Mouse (Mus musculus) forebrain, embryonic 14.5 days (tissue): ENCODE measurements around the gene Psmf1. TPM values are rescaled to one million over a fixed set of nuclear protein-coding genes. Genes with fewer than 3 reads are reported as not detected.

ENCODE experiments used
- ATAC-seq: fragments of 200-750 bp; cut with Nextera tagmentation; 2 replicates; pipeline ENCODE4 v1.8.0; 2017; ENCODE audit warnings: mild to moderate bottlenecking, moderate library complexity
- DNase-seq: peaks from one replicate; pipeline ENCODE4 v3.0.0-alpha.2; 2015; ENCODE audit warnings: low spot score
- H3K27ac ChIP-seq: fragments of 300-500 bp; sonication (generic); 2 replicates; pipeline ENCODE4 v1.5.1; 2014; ENCODE audit warnings: low read depth, mild to moderate bottlenecking, control low read depth, low read length, moderate library complexity
- H3K27me3 ChIP-seq: fragments of 300-500 bp; sonication (generic); replicated peaks from 2 replicates; pipeline ENCODE4 v1.6.1; 2014; ENCODE audit warnings: low read length, control low read depth, mixed read lengths; ENCODE audit not compliant: control insufficient read depth, insufficient read depth
- H3K36me3 ChIP-seq: fragments of 300-500 bp; sonication (generic); 2 replicates; pipeline ENCODE4 v1.6.1; 2014; ENCODE audit warnings: low read length, control low read depth; ENCODE audit not compliant: control insufficient read depth, insufficient read depth
- H3K4me1 ChIP-seq: fragments of 300-500 bp; sonication (generic); 2 replicates; pipeline ENCODE4 v1.6.1; 2014; ENCODE audit warnings: antibody characterized with exemption, low read length, control low read depth; ENCODE audit not compliant: control insufficient read depth, insufficient read depth
- H3K4me2 ChIP-seq: fragments of 300-500 bp; sonication (generic); 2 replicates; pipeline ENCODE4 v1.6.1; 2014; ENCODE audit warnings: mild to moderate bottlenecking, control low read depth, low read length
- H3K4me3 ChIP-seq: fragments of 300-500 bp; sonication (generic); 2 replicates; pipeline ENCODE4 v1.5.1; 2014; ENCODE audit warnings: low read depth, low read length, control low read depth
- H3K9ac ChIP-seq: fragments of 300-500 bp; sonication (generic); 2 replicates; pipeline ENCODE4 v1.6.1; 2014; ENCODE audit warnings: mild to moderate bottlenecking, low read length, control low read depth, moderate library complexity
- H3K9me3 ChIP-seq: fragments of 300-500 bp; sonication (generic); replicated peaks from 2 replicates; pipeline ENCODE4 v1.6.1; 2016; ENCODE audit warnings: low read length, control low read depth, mixed read lengths; ENCODE audit not compliant: control insufficient read depth
- WGBS: fragments of 180-500 bp; shearing (Covaris S2); extraction: QIAGEN DNeasy Blood & Tissue Kit; methylation state at CpG from one replicate; pipeline ENCODE4 v1.1.7; 2014; 5-methylcytosine and 5-hydroxymethylcytosine counted together
- polyA plus RNA-seq: library from polyadenylated mRNA; unstranded; fragments of >200 nt; fragmentation: Nextera tagmentation; extraction: Ambion mirVana; gene quantifications from 2 replicates; pipeline ENCODE4 v1.2.1, GENCODE M21; 2014

Psmf1 gene
- polyA plus RNA-seq, 1 experiment from 2014 or later: 59.4 TPM

- DNase-seq: peak; percentile 52
- H3K4me3 ChIP-seq: peak overlapping the region; percentile 75
- no peaks in the 10 kb centered on the region for H3K9me3 ChIP-seq
- H3K27me3 ChIP-seq: no peaks in the 10 kb centered on the region
- peak overlapping the region; percentile 52; the same call in 1 of the 2 replicates for H3K27ac ChIP-seq
- peaks cover 10% of the 10 kb centered on the region for H3K4me1 ChIP-seq
- peak; percentile 57; the same call in 1 of the 2 replicates for ATAC-seq
- H3K9ac ChIP-seq: peak overlapping the region; percentile 95
- peak overlapping the region; percentile 88 for H3K4me2 ChIP-seq
- WGBS: 1% methylated on average over 17 of the region's 17 CpGs
- peaks cover 14% of the 10 kb centered on the region for H3K36me3 ChIP-seq
These were observed 41.2 kb downstream of the Psmf1 start for GRCm38 (mm10) chr2:151702851-151703190.

- peak overlapping the region; percentile 95 for H3K9ac ChIP-seq
- H3K4me3 ChIP-seq: peak overlapping the region; percentile 75
- peaks cover 12% of the 10 kb centered on the region for H3K36me3 ChIP-seq
- under 1% methylated on average over 67 of the region's 97 CpGs for WGBS
- H3K4me2 ChIP-seq: peak overlapping the region; percentile 88
- peak overlapping the region; percentile 52; the same call in 1 of the 2 replicates for H3K27ac ChIP-seq
- peak; percentile 92 for ATAC-seq
- peaks cover 10% of the 10 kb centered on the region for H3K4me1 ChIP-seq
- H3K27me3 ChIP-seq: no peaks in the 10 kb centered on the region
- H3K9me3 ChIP-seq: no peaks in the 10 kb centered on the region
- peak; percentile 75 for DNase-seq
These were observed 41.7 kb downstream of the Psmf1 start for GRCm38 (mm10) chr2:151702146-151702850.

GRCm38 (mm10) chr2:151701231-151702145 lies 42.5 kb downstream of the Psmf1 start, which contains the start of gene Tmem74b:
Gene Tmem74b, plus strand, starts transcription at chr2:151702008.
- ATAC-seq: no peak; the same call in 1 of the 2 replicates
- DNase-seq: peak; percentile 2
- Histone ChIP-seq H3K4me2 (peak within 1 kb of the TSS; percentile 88), H3K36me3 (peaks cover 4% of the 10 kb centered on the region; the same call in 1 of the 2 replicates), H3K27ac (peak within 1 kb of the TSS; percentile 52; the same call in 1 of the 2 replicates), H3K4me3 (peak within 1 kb of the TSS; percentile 75), H3K9me3 (no peaks in the 10 kb centered on the region), H3K9ac (peak within 1 kb of the TSS; percentile 95), H3K27me3 (no peaks in the 10 kb centered on the region), H3K4me1 (peaks cover 10% of the 10 kb centered on the region)
- 4% methylated on average over 23 of the region's 25 CpGs for WGBS

- no peaks in the 10 kb centered on the region for H3K36me3 ChIP-seq
- H3K27me3 ChIP-seq: no peaks in the 10 kb centered on the region
- H3K9me3 ChIP-seq: no peaks in the 10 kb centered on the region
- WGBS: 90% methylated on average over 4 of the region's 4 CpGs
- no peak overlapping the region for H3K9ac ChIP-seq
- H3K27ac ChIP-seq: no peak overlapping the region
- no peak overlapping the region for H3K4me2 ChIP-seq
- ATAC-seq (no peak), DNase-seq (no peak)
- no peaks in the 10 kb centered on the region for H3K4me1 ChIP-seq
- no peak overlapping the region for H3K4me3 ChIP-seq
These were observed 61.0 kb downstream of the Psmf1 start for GRCm38 (mm10) chr2:151682976-151683375.

DNA sequence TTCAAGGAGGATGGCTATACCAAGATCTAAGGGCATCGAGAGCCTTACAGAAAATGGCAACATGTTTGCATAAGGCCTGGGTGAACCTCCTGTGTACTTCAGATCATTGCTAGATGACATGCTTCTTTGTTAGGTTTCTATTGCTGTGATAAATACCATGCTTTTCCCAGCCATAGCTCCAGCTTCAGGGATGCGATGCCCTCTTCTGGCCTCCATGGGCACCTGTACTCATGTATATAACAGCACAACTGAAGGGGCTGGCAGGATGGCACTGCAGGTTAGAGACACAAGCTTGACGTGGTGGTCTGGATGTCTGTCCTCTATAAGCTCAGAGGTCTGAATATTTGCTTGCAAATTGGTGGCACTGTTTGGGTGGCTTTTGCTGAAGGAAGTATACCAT lies 61.6 kb downstream of the Psmf1 start:
- Histone ChIP-seq H3K36me3 (no peaks in the 10 kb centered on the region), H3K4me3 (no peak overlapping the region), H3K4me2 (no peak overlapping the region), H3K27ac (no peak overlapping the region), H3K9me3 (no peaks in the 10 kb centered on the region), H3K9ac (no peak overlapping the region), H3K27me3 (no peaks in the 10 kb centered on the region), H3K4me1 (no peaks in the 10 kb centered on the region)
- DNase-seq: peak; percentile 72
- ATAC-seq: peak; percentile 67; the same call in 1 of the 2 replicates
- WGBS: 58% methylated on average over 3 of the region's 3 CpGs

DNA sequence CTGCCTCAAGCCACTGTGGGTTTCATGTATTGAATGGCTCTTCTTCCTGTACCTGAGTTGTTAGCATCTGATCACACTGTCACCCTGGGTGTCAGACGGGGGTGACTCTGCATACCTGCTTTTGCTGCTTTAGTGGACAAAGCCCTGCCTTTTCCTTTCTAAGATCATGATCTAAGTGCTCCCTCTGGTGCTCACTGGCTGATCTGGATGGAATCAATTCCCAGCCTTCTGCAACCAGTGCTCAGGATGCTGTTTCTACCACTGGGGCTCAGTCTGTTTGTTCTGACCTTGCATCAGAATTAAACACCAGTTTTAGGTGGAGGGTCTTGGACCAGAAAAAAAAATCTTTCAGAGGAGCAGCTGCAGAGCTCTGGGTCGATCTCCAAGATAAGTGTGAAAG lies 67.8 kb downstream of the Psmf1 start:
- Histone ChIP-seq H3K9me3 (no peaks in the 10 kb centered on the region), H3K27me3 (no peaks in the 10 kb centered on the region), H3K36me3 (no peaks in the 10 kb centered on the region), H3K9ac (no peak overlapping the region), H3K4me2 (no peak overlapping the region), H3K4me3 (no peak overlapping the region), H3K27ac (no peak overlapping the region), H3K4me1 (no peaks in the 10 kb centered on the region)
- no peak for ATAC-seq
- WGBS: 58% methylated on average over 2 of the region's 2 CpGs
- DNase-seq: peak; percentile 30

DNA sequence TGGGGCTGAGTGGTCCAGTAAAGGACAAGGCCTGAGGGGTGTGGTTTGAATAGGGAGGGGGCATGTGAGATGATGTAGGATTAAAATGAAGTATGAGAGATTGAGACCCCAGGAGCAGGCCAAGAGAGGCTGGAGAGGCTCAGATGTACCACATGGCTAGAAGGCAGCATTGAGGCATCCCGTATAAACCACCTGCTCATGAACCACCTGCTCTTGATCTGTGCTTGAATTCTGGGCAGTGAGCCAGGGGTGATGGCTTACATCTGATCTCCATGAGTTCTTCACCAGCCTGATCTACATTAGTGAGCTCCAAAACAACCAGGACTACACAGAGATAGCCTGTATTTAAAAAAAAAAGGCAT lies 73.0 kb downstream of the Psmf1 start:
- no peak overlapping the region for H3K4me3 ChIP-seq
- H3K36me3 ChIP-seq: no peaks in the 10 kb centered on the region
- no peaks in the 10 kb centered on the region for H3K9me3 ChIP-seq
- DNase-seq (no peak), ATAC-seq (no peak)
- no peak overlapping the region for H3K27ac ChIP-seq
- 41% methylated on average over 1 of the region's 1 CpGs for WGBS
- no peak overlapping the region for H3K9ac ChIP-seq
- no peak overlapping the region for H3K4me2 ChIP-seq
- H3K4me1 ChIP-seq: no peaks in the 10 kb centered on the region
- H3K27me3 ChIP-seq: no peaks in the 10 kb centered on the region

- DNase-seq (no peak), ATAC-seq (0 out of 2 replicates have a peak, but pooled peaks have one; percentile 23)
- peak overlapping the region; percentile 16; the same call in 1 of the 2 replicates for H3K4me2 ChIP-seq
- H3K36me3 ChIP-seq: no peaks in the 10 kb centered on the region
- WGBS: 45% methylated on average over 48 of the region's 48 CpGs
- H3K4me1 ChIP-seq: no peaks in the 10 kb centered on the region
- H3K27ac ChIP-seq: no peak overlapping the region
- H3K9me3 ChIP-seq: no peaks in the 10 kb centered on the region
- H3K9ac ChIP-seq: no peak overlapping the region
- H3K27me3 ChIP-seq: no peaks in the 10 kb centered on the region
- no peak overlapping the region for H3K4me3 ChIP-seq
These were observed 73.7 kb downstream of the Psmf1 start for GRCm38 (mm10) chr2:151670026-151670967.
